Mouse (Mus musculus) heart, embryonic 13.5 days (tissue): ENCODE data around the gene Trpt1. TPM values are rescaled to one million over a fixed set of nuclear protein-coding genes. Genes with fewer than 3 reads are reported as not detected.

Experiments used
- ATAC-seq: fragments of 200-750 bp; cut with Nextera tagmentation; 2 replicates; pipeline ENCODE4 v1.8.0; 2017; ENCODE audit warnings: moderate TSS enrichment; ENCODE audit not compliant: insufficient number of reproducible peaks, low FRiP score, low TSS enrichment; ENCODE audit errors: extremely low read depth
- H3K27ac ChIP-seq: fragments of 300-500 bp; sonication (generic); replicated peaks from 2 replicates; pipeline ENCODE4 v1.5.1; 2015; ENCODE audit warnings: moderate library complexity, mild to moderate bottlenecking, inconsistent platforms
- H3K27me3 ChIP-seq: fragments of 300-500 bp; sonication (generic); replicated peaks from 2 replicates; pipeline ENCODE4 v1.6.1; 2015; ENCODE audit warnings: mild to moderate bottlenecking, inconsistent platforms
- H3K36me3 ChIP-seq: fragments of 300-500 bp; sonication (generic); 2 replicates; pipeline ENCODE4 v1.6.1; 2015; ENCODE audit warnings: mild to moderate bottlenecking, inconsistent platforms
- H3K4me1 ChIP-seq: fragments of 300-500 bp; sonication (generic); 2 replicates; pipeline ENCODE4 v1.6.1; 2015; ENCODE audit warnings: inconsistent platforms
- H3K4me2 ChIP-seq: fragments of 300-500 bp; sonication (generic); 2 replicates; pipeline ENCODE4 v1.6.1; 2015; ENCODE audit warnings: inconsistent platforms, mild to moderate bottlenecking, moderate library complexity
- H3K4me3 ChIP-seq: fragments of 300-500 bp; sonication (generic); 2 replicates; pipeline ENCODE4 v1.5.1; 2015; ENCODE audit warnings: moderate library complexity, mild to moderate bottlenecking, inconsistent platforms
- H3K9ac ChIP-seq: fragments of 300-500 bp; sonication (generic); 2 replicates; pipeline ENCODE4 v1.6.1; 2015; ENCODE audit warnings: inconsistent platforms, mild to moderate bottlenecking, moderate library complexity
- H3K9me3 ChIP-seq: fragments of 300-500 bp; sonication (generic); 2 replicates; pipeline ENCODE4 v1.6.1; 2016; ENCODE audit warnings: inconsistent platforms
- WGBS: fragments of 180-500 bp; shearing (Covaris S2); methylation state at CpG from one replicate; pipeline ENCODE4 v1.1.7; 2015; ENCODE audit warnings: mixed read lengths; 5-methylcytosine and 5-hydroxymethylcytosine counted together
- polyA plus RNA-seq: library from polyadenylated mRNA; unstranded; fragments of >200 nt; fragmentation: Nextera tagmentation; extraction: Ambion mirVana; gene quantifications from 2 replicates; pipeline ENCODE4 v1.2.1, GENCODE M21; 2015

Trpt1 gene
- polyA plus RNA-seq, 1 experiment from 2014 or later = 15.8 TPM

- Histone ChIP-seq H3K27me3 (no peaks in the 10 kb centered on the region), H3K9me3 (no peaks in the 10 kb centered on the region), H3K9ac (peak overlapping the region; percentile 17; the same call in 1 of the 2 replicates), H3K4me3 (no peak overlapping the region), H3K27ac (no peak overlapping the region), H3K36me3 (peaks cover 76% of the 10 kb centered on the region), H3K4me1 (peaks cover 37% of the 10 kb centered on the region), H3K4me2 (no peak overlapping the region)
- WGBS = 71% methylated on average over 10 of the region's 10 CpGs
- ATAC-seq = no peak
Observed at GRCm38 (mm10) chr19:6956461-6956860, 39.5 kb upstream of the Trpt1 start.

GRCm38 (mm10) chr19:6968491-6969271 lies 27.2 kb upstream of the Trpt1 start:
- peaks cover 41% of the 10 kb centered on the region for H3K4me1 ChIP-seq
- WGBS = 10% methylated on average over 15 of the region's 15 CpGs
- 0 out of 2 replicates have a peak overlapping the region, but pooled peaks have one; percentile 17 for H3K27ac ChIP-seq
- ATAC-seq = no peak
- peak overlapping the region; percentile 70 for H3K4me3 ChIP-seq
- peaks cover 33% of the 10 kb centered on the region for H3K36me3 ChIP-seq
- H3K4me2 ChIP-seq = peak overlapping the region; percentile 79
- no peaks in the 10 kb centered on the region for H3K9me3 ChIP-seq
- peak overlapping the region; percentile 89 for H3K9ac ChIP-seq
- H3K27me3 ChIP-seq = no peaks in the 10 kb centered on the region

GRCm38 (mm10) chr19:6969291-6969664 lies 26.7 kb upstream of the Trpt1 start:
- no peak for ATAC-seq
- peak overlapping the region; percentile 40; the same call in 1 of the 2 replicates for H3K27ac ChIP-seq

GRCm38 (mm10) chr19:6969665-6970381 lies 26.1 kb upstream of the Trpt1 start:
- peaks cover 46% of the 10 kb centered on the region for H3K4me1 ChIP-seq
- H3K4me2 ChIP-seq = peak overlapping the region; percentile 79
- 1% methylated on average over 53 of the region's 55 CpGs for WGBS
- H3K9me3 ChIP-seq = no peaks in the 10 kb centered on the region
- H3K9ac ChIP-seq = peak overlapping the region; percentile 89
- peaks cover 22% of the 10 kb centered on the region for H3K36me3 ChIP-seq
- ATAC-seq = peak; percentile 69
- peak overlapping the region; percentile 63 for H3K27ac ChIP-seq
- peak overlapping the region; percentile 70 for H3K4me3 ChIP-seq
- H3K27me3 ChIP-seq = no peaks in the 10 kb centered on the region

More at GRCm38 (mm10) chr19:6969291-6969664, 26.7 kb upstream of the Trpt1 start:
- Histone ChIP-seq H3K4me2 (peak overlapping the region; percentile 79), H3K4me1 (peaks cover 46% of the 10 kb centered on the region), H3K9ac (peak overlapping the region; percentile 89), H3K27me3 (no peaks in the 10 kb centered on the region), H3K36me3 (peaks cover 28% of the 10 kb centered on the region), H3K9me3 (no peaks in the 10 kb centered on the region), H3K4me3 (peak overlapping the region; percentile 70)
- under 1% methylated on average over 20 of the region's 20 CpGs for WGBS

GRCm38 (mm10) chr19:6970460-6971085 lies 25.4 kb upstream of the Trpt1 start:
- no peaks in the 10 kb centered on the region for H3K9me3 ChIP-seq
- H3K9ac ChIP-seq = peak overlapping the region; percentile 89
- H3K4me2 ChIP-seq = peak overlapping the region; percentile 79
- WGBS = 19% methylated on average over 11 of the region's 11 CpGs
- H3K27ac ChIP-seq = peak overlapping the region; percentile 63
- no peaks in the 10 kb centered on the region for H3K27me3 ChIP-seq
- peaks cover 46% of the 10 kb centered on the region for H3K4me1 ChIP-seq
- ATAC-seq = no peak
- H3K4me3 ChIP-seq = peak overlapping the region; percentile 70
- H3K36me3 ChIP-seq = peaks cover 15% of the 10 kb centered on the region

GRCm38 (mm10) chr19:6971644-6972043 lies 24.3 kb upstream of the Trpt1 start:
- H3K36me3 ChIP-seq = peaks cover 8% of the 10 kb centered on the region
- H3K9me3 ChIP-seq = no peaks in the 10 kb centered on the region
- H3K4me3 ChIP-seq = no peak overlapping the region
- no peak overlapping the region for H3K4me2 ChIP-seq
- no peak for ATAC-seq
- peak overlapping the region; percentile 63 for H3K27ac ChIP-seq
- H3K27me3 ChIP-seq = no peaks in the 10 kb centered on the region
- H3K4me1 ChIP-seq = peaks cover 53% of the 10 kb centered on the region
- WGBS = 33% methylated on average over 6 of the region's 6 CpGs
- H3K9ac ChIP-seq = peak overlapping the region; percentile 2

GRCm38 (mm10) chr19:6972247-6972917 lies 23.5 kb upstream of the Trpt1 start:
- Histone ChIP-seq H3K36me3 (peaks cover 10% of the 10 kb centered on the region), H3K9ac (peak overlapping the region; percentile 2; the same call in 1 of the 2 replicates), H3K9me3 (no peaks in the 10 kb centered on the region), H3K27ac (no peak overlapping the region), H3K4me2 (no peak overlapping the region), H3K27me3 (no peaks in the 10 kb centered on the region), H3K4me1 (peaks cover 59% of the 10 kb centered on the region), H3K4me3 (no peak overlapping the region)
- no peak for ATAC-seq
- WGBS = 81% methylated on average over 13 of the region's 13 CpGs

- ATAC-seq = no peak
- H3K36me3 ChIP-seq = peaks cover 23% of the 10 kb centered on the region
- H3K9ac ChIP-seq = peak overlapping the region; percentile 93
- H3K9me3 ChIP-seq = no peaks in the 10 kb centered on the region
- peak overlapping the region; percentile 86 for H3K4me3 ChIP-seq
- H3K27me3 ChIP-seq = no peaks in the 10 kb centered on the region
- no peak overlapping the region for H3K27ac ChIP-seq
- H3K4me2 ChIP-seq = peak overlapping the region; percentile 81
- WGBS = 38% methylated on average over 12 of the region's 12 CpGs
- peaks cover 62% of the 10 kb centered on the region for H3K4me1 ChIP-seq
Observed at GRCm38 (mm10) chr19:6973581-6974190, 22.2 kb upstream of the Trpt1 start.

- Histone ChIP-seq H3K4me3 (peak within 1 kb of the TSS; percentile 86), H3K4me2 (peak within 1 kb of the TSS; percentile 81), H3K9me3 (no peaks in the 10 kb centered on the region), H3K9ac (peak within 1 kb of the TSS; percentile 93), H3K4me1 (peaks cover 64% of the 10 kb centered on the region), H3K36me3 (peaks cover 24% of the 10 kb centered on the region), H3K27me3 (no peaks in the 10 kb centered on the region), H3K27ac (peak within 1 kb of the TSS; percentile 81)
- under 1% methylated on average over 62 of the region's 84 CpGs for WGBS
- peak; percentile 28; the same call in 1 of the 2 replicates for ATAC-seq
Observed at GRCm38 (mm10) chr19:6974211-6975205, 21.4 kb upstream of the Trpt1 start, which contains the start of gene Ppp1r14b. TSS of gene Ppp1r14b (plus strand) at chr19:6974968.
